Mouse (Mus musculus): Measurements from ENCODE around the gene Pglyrp2.

Gene Pglyrp2

GRCm38 (mm10) chr17:32382576-32382975 is 41.4 kb downstream of the Pglyrp2 start:
- no peak for TF ChIP-seq GATA4 (IDR thresholded peaks at IDR 0.05; ENCODE audit: insufficient replicate concordance, low read length)

GRCm38 (mm10) chr17:32378786-32379185 is 45.2 kb downstream of the Pglyrp2 start:
- TF ChIP-seq GATA4 (IDR thresholded peaks at IDR 0.05; ENCODE audit: insufficient replicate concordance, low read length), result no peak

DNA sequence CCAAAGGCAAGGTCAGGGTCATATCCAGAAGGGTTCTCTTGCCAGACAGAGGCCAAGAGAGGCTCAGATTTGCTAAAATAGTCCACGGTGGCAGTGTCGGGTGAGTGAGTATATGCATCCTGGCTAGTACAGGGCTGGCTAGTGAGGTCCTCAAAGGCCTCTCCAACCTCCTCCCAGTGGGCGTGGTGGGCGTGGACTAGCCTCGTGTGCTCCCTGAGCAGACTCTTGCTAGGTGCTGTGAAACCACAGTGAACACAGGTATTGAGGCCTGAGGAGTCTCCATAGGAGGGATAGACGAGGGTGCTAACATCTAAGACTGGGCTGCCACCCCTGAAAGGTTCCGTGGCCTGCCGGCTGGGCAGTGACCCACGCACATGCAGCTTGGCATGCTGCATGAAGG is 46.8 kb downstream of the Pglyrp2 start:
- no peak for TF ChIP-seq GATA4 (IDR thresholded peaks at IDR 0.05; ENCODE audit: insufficient replicate concordance, low read length)

GRCm38 (mm10) chr17:32376475-32376874 is 47.5 kb downstream of the Pglyrp2 start:
- TF ChIP-seq GATA4 (IDR thresholded peaks at IDR 0.05; ENCODE audit: insufficient replicate concordance, low read length), result no peak

DNA sequence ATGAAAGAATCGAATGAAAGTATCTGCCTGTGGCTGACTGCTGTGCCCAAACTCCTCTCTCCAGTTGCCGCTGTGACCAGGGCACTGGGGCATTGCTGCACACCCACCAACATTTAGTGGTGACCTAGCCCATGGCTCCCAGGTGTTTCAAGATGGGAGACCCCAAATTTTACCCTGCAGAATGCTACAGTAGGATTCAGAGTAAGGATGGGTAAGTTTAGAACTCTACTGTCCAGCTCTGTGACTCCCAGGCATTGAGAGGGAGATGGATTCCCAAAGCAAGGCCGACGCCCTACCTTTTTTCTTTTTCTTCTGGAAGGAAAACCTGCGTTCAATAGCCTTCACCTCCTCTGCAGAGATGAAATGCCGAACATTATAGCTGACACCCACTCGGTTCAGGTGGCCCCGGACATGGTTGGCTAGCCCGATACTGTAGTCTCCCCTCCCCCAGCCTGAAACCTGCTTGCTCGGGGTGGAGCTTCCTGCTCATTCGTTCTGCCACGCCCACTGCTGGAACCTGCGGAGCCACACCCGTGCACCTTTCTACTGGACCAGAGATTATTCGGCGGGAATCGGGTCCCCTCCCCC is 54.9 kb downstream of the Pglyrp2 start:
- TF ChIP-seq GATA4 (IDR thresholded peaks at IDR 0.05; ENCODE audit: insufficient replicate concordance, low read length), result no peak

DNA sequence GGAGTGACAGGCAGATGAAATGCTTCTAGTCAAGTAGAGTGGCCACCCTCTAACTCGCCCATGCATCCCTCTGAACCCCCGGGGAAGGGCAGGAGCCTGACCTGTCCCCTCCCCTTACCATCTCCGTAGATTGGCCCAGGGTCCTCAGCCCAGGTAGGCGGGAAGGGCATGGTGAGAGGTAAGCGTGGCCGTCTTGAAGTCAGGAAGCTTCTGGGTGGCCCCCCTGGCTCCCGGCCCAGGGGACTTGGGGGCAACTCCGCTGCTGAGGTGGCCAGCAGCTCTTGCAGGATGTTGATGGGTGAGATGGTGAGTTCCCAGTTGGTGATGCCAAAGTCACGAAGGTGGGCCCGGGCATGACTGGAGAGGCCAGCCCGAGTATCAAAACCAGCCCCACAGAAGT is 56.3 kb downstream of the Pglyrp2 start:
- no peak for TF ChIP-seq GATA4 (IDR thresholded peaks at IDR 0.05; ENCODE audit: insufficient replicate concordance, low read length)

- TF ChIP-seq GATA4 (IDR thresholded peaks at IDR 0.05; ENCODE audit: insufficient replicate concordance, low read length), result no peak
These were observed 58.7 kb downstream of the Pglyrp2 start for GRCm38 (mm10) chr17:32365296-32365695.

DNA sequence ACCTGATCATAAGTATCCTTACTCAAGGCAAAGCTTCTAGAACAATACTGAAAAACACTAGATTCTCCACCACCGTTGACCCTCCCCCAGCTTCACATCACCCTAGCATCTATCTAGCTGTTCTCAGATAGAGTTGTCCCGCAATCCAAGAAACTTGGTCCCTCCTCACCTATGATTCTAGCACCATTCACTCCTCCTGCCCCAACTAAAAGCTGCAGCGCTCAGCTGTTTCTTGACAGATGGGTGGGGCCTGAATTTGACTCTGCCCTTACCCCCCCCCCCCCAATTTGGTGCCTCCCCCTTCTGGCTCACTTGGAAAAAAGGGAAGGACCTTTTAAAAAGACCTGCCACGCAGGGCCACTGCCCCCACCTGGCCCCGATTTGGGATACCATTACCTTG is 59.1 kb downstream of the Pglyrp2 start:
- no peak for TF ChIP-seq GATA4 (IDR thresholded peaks at IDR 0.05; ENCODE audit: insufficient replicate concordance, low read length)

- no peak for TF ChIP-seq GATA4 (IDR thresholded peaks at IDR 0.05; ENCODE audit: insufficient replicate concordance, low read length)
These were observed 59.6 kb downstream of the Pglyrp2 start for GRCm38 (mm10) chr17:32364331-32364730.

DNA sequence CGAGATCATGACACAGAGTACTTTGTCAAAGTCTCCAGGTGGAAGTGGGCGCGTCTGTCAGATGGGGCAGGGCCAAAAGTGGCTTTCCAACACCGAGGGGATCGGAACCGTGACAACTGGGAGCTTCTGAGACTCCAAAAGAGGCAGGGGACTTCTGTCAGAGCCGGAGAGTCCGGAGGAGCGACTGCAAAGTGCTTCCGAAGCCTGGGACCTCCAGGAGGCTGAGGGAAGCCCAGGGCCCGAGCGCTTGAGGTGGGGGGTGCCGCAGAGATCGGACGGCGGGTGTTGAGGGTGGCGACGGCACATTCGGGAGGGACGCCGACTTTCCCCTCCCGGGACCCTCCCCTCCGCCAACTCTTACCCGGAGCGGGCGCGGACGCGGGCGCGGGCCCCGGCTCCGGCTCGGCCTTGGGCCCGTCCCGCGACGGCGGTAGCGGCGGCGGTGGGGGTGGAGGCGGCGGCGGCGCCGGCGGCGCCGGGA is 60.1 kb downstream of the Pglyrp2 start:
- TF ChIP-seq GATA4 (IDR thresholded peaks at IDR 0.05; ENCODE audit: insufficient replicate concordance, low read length), result no peak

GRCm38 (mm10) chr17:32362686-32363085 is 61.3 kb downstream of the Pglyrp2 start:
- TF ChIP-seq GATA4 (IDR thresholded peaks at IDR 0.05; ENCODE audit: insufficient replicate concordance, low read length), result no peak

Data from liver, adult (tissue).